In the genomic region with DNA sequence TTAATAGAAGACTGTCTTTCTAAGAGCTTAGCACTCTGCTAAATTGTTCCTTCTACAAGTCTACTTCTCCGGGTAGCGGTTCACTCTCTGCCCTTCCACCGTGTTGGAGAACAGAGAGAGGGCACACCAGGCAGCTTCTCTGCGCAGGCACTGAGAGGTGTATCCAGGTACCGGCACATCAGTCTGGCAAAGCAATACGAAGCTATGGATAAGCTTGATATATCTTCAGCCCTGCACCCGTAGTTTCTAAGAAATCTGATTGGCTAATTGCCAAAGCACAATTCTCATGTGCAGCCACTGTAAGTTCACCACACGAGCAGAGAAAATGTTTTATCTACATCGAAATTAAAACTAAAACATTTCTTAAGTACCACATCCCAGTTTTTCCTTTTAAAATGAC, we compare ENCODE assay signal across 9 mouse cellular contexts. TPM values are rescaled to one million over a fixed set of nuclear protein-coding genes. Genes with fewer than 3 reads are reported as not detected.
DNase-seq lines count a peak whose midpoint lies in the region; ATAC-seq and TF ChIP-seq lines count a peak whose summit lies in the region.
"Had no signal": no experiment of that assay in that cellular context is flagged by ENCODE, and none has a peak within 500 bp of the region (broad histone marks: within the 10 kb centered on the region; RNA-seq: fewer than 3 reads in every experiment).

No protein-coding gene starts in this region.

- no peak overlapping the region for H3K27ac ChIP-seq in forebrain, postnatal 0 days (ENCODE audit: low read depth, low read length)
- no peak overlapping the region for H3K27ac ChIP-seq in limb, embryonic 13.5 days
- no peak overlapping the region for H3K27ac ChIP-seq in neural tube, embryonic 13.5 days (replicated peaks)

- H3K9ac ChIP-seq in forebrain, postnatal 0 days, result no peak overlapping the region
- H3K9ac ChIP-seq in limb, embryonic 13.5 days, result 0 out of 2 replicates have a peak overlapping the region, but pooled peaks have one; percentile 36
- no peak overlapping the region for H3K9ac ChIP-seq in neural tube, embryonic 13.5 days

- 35% methylated on average over 9 of the region's 9 CpGs for WGBS in forebrain, postnatal 0 days
- WGBS in limb, embryonic 13.5 days, result 60% methylated on average over 9 of the region's 9 CpGs
- 61% methylated on average over 9 of the region's 9 CpGs for WGBS in neural tube, embryonic 13.5 days

- no peaks in the 10 kb centered on the region for H3K9me3 ChIP-seq in forebrain, postnatal 0 days (ENCODE audit: low read length)
- H3K9me3 ChIP-seq in limb, embryonic 13.5 days, result no peaks in the 10 kb centered on the region
- H3K9me3 ChIP-seq in neural tube, embryonic 13.5 days, result no peaks in the 10 kb centered on the region

- TF ChIP-seq CTCF in forebrain, postnatal 0 days (IDR thresholded peaks at IDR 0.05; ENCODE audit: low read depth), result no peak

- H3K36me3 ChIP-seq in forebrain, postnatal 0 days (ENCODE audit: insufficient read depth), result no peaks in the 10 kb centered on the region
- H3K36me3 ChIP-seq in limb, embryonic 13.5 days, result 0 out of 2 replicates have a peak, but pooled peaks cover 3% of the 10 kb centered on the region
- no peaks in the 10 kb centered on the region for H3K36me3 ChIP-seq in neural tube, embryonic 13.5 days
- H3K36me3 ChIP-seq: G1E had no signal

- intact Hi-C loops in left cerebral cortex, postnatal 25 days (cut with DNase I), result no loop called here

- no peaks in the 10 kb centered on the region for H3K27me3 ChIP-seq in forebrain, postnatal 0 days (ENCODE audit: insufficient read depth, low read length)
- H3K27me3 ChIP-seq in limb, embryonic 13.5 days, result peaks cover 6% of the 10 kb centered on the region
- H3K27me3 ChIP-seq in neural tube, embryonic 13.5 days, result peaks cover 13% of the 10 kb centered on the region

- H3K4me3 ChIP-seq in forebrain, postnatal 0 days (ENCODE audit: low read depth, low read length), result no peak overlapping the region
- H3K4me3 ChIP-seq in limb, embryonic 13.5 days, result peak overlapping the region; percentile 11; the same call in 1 of the 2 replicates
- no peak overlapping the region for H3K4me3 ChIP-seq in neural tube, embryonic 13.5 days

- peak; percentile 11 to 18 for DNase-seq in kidney, postnatal 4 days
- DNase-seq in kidney, adult 18-20 months, result no peak
- DNase-seq in forebrain, postnatal 0 days, result no peak
- DNase-seq in adrenal gland, adult 2 months, result no peak
- no peak for DNase-seq in left cerebral cortex, postnatal 25 days (ENCODE audit: low spot score in 2 of 2)
- DNase-seq in cerebellum, adult 9-10 months, result no peak

- H3K4me1 ChIP-seq in forebrain, postnatal 0 days (ENCODE audit: insufficient read depth), result peaks cover 4% of the 10 kb centered on the region
- peaks cover 37% of the 10 kb centered on the region for H3K4me1 ChIP-seq in limb, embryonic 13.5 days
- H3K4me1 ChIP-seq in neural tube, embryonic 13.5 days (replicated peaks), result peaks cover 32% of the 10 kb centered on the region

- H3K4me2 ChIP-seq in forebrain, postnatal 0 days (ENCODE audit: low read depth), result peak overlapping the region; percentile 36
- peak overlapping the region; percentile 52 for H3K4me2 ChIP-seq in limb, embryonic 13.5 days (replicated peaks)
- H3K4me2 ChIP-seq in neural tube, embryonic 13.5 days, result peak overlapping the region; percentile 78

- no peak for ATAC-seq in forebrain, postnatal 0 days
- no peak for ATAC-seq in limb, embryonic 13.5 days (ENCODE audit: low FRiP score, low read depth)
- no peak for ATAC-seq in neural tube, embryonic 13.5 days (ENCODE audit: low read depth)

RNA-seq across cellular contexts. Expression of a gene that starts 2.2 kb away (rescaled TPM):
- total RNA-seq in forebrain, postnatal 0 days (2014; rRNA removed), result 28.2 and 29.7 TPM in 2 replicates
- 8.6 and 9.6 TPM in 2 replicates for polyA plus RNA-seq in forebrain, postnatal 0 days (2015; fragmentation: Nextera tagmentation; extraction: Ambion mirVana)
- polyA plus RNA-seq in limb, embryonic 13.5 days (2015; fragmentation: Nextera tagmentation; extraction: Ambion mirVana), result 44.2 and 48.2 TPM in 2 replicates
- polyA plus RNA-seq in neural tube, embryonic 13.5 days (2015; fragmentation: Nextera tagmentation; extraction: Ambion mirVana), result 16.8 and 19.9 TPM in 2 replicates
- total RNA-seq in adrenal gland, adult 2 months (2021), result 10 to 100 TPM; 22.7 to 24.8 TPM
- 2.9 and 3.4 TPM in 2 replicates for polyA plus RNA-seq in adrenal gland, adult 2 months (2012; rRNA removed)
- total RNA-seq in left cerebral cortex, postnatal 25 days (2021), result 10 to 100 TPM in 1 of 2 experiments, 1 to 10 TPM in 1; 9.7 to 10.8 TPM
- polyA plus RNA-seq: G1E had no signal

RNA-seq across cellular contexts. Expression of a gene that starts 33.3 kb away (rescaled TPM):
- total RNA-seq in forebrain, postnatal 0 days (2014; rRNA removed), result 24.8 and 26.3 TPM in 2 replicates
- 21.5 and 26.5 TPM in 2 replicates for polyA plus RNA-seq in forebrain, postnatal 0 days (2015; fragmentation: Nextera tagmentation; extraction: Ambion mirVana)
- polyA plus RNA-seq in limb, embryonic 13.5 days (2015; fragmentation: Nextera tagmentation; extraction: Ambion mirVana), result 4.1 and 5.7 TPM in 2 replicates
- polyA plus RNA-seq in neural tube, embryonic 13.5 days (2015; fragmentation: Nextera tagmentation; extraction: Ambion mirVana), result 12.5 TPM in 2 replicates
- total RNA-seq in adrenal gland, adult 2 months (2021), result 1 to 10 TPM; 6.4 to 8.2 TPM
- 1.5 and 1.8 TPM in 2 replicates for polyA plus RNA-seq in adrenal gland, adult 2 months (2012; rRNA removed)
- total RNA-seq in left cerebral cortex, postnatal 25 days (2021), result 10 to 100 TPM in 1 of 2 experiments, 1 to 10 TPM in 1; 9.0 to 10.5 TPM
- polyA plus RNA-seq: G1E had no signal

Comparison
In these comparisons a context has a peak if more than half of its experiments do, and no peak if none do; other contexts are left out.
1. DNase-seq: peak in kidney, postnatal 4 days (2 of 2); none in kidney, adult 18-20 months (single experiment), forebrain, postnatal 0 days (single experiment), adrenal gland, adult 2 months (single experiment), left cerebral cortex, postnatal 25 days (0 of 2) and cerebellum, adult 9-10 months (single experiment).
2. Peak in every context shown above with its lines, with median percentiles within 50 percentile points of each other: H3K4me2 ChIP-seq.